ENCODE assay signal across 8 mouse cellular contexts in genomic region chr7:128236856-128237592, GRCm38 (mm10). TPM values are rescaled to one million over a fixed set of nuclear protein-coding genes. Genes with fewer than 3 reads are reported as not detected.
A peak's percentile ranks its signal among the peaks of the same experiment; 100 is the strongest.
DNase-seq lines count a peak whose midpoint lies in the region; ATAC-seq and TF ChIP-seq lines count a peak whose summit lies in the region.

Armc5 (plus strand) TSS chr7:128237342.

- peak within 1 kb of the TSS; percentile 94 for H3K27ac ChIP-seq in CH12.LX (ENCODE audit: insufficient read depth, low read depth)
- H3K27ac ChIP-seq in forebrain, embryonic 11.5 days (ENCODE audit: low read depth, low read length) = peak within 1 kb of the TSS; percentile 94
- peak within 1 kb of the TSS; percentile 99 for H3K27ac ChIP-seq in heart, embryonic 15.5 days
- peak within 1 kb of the TSS; percentile 95 for H3K27ac ChIP-seq in liver, embryonic 14.5 days
- peak within 1 kb of the TSS; percentile 99 for H3K27ac ChIP-seq in stomach, embryonic 16.5 days (ENCODE audit: low read length)

- H3K36me3 ChIP-seq in CH12.LX (replicated peaks in 1 of 2; ENCODE audit: control insufficient read depth in 1 of 2, insufficient read depth in 1 of 2, low read length in 1 of 2) = peaks cover 23 to 38% of the 10 kb centered on the region in 2 experiments
- no peaks in the 10 kb centered on the region; the same call in 1 of the 2 replicates for H3K36me3 ChIP-seq in forebrain, embryonic 11.5 days (ENCODE audit: control insufficient read depth, insufficient read depth, low read length)
- peaks cover 14% of the 10 kb centered on the region for H3K36me3 ChIP-seq in heart, embryonic 15.5 days
- peaks cover 5% of the 10 kb centered on the region for H3K36me3 ChIP-seq in liver, embryonic 14.5 days (replicated peaks; ENCODE audit: control insufficient read depth, insufficient read depth, low read depth)
- 0 out of 2 replicates have a peak, but pooled peaks cover 11% of the 10 kb centered on the region for H3K36me3 ChIP-seq in stomach, embryonic 16.5 days (ENCODE audit: control insufficient read depth, insufficient read depth, low read length)

- in situ Hi-C loops in CH12.LX (cut with MboI; ENCODE audit: low pct_ligation_motif_present, low pct_unique_long_range_greater_than_20kb, low sequenced_read_pairs) = no loop called here

- no peak for TF ChIP-seq POLR2A in CH12.LX (IDR thresholded peaks at IDR 0.05; ENCODE audit: low read depth, low read length)

- 27% methylated on average over 37 of the region's 37 CpGs for WGBS in forebrain, embryonic 11.5 days
- 23% methylated on average over 37 of the region's 37 CpGs for WGBS in heart, embryonic 15.5 days
- 23% methylated on average over 37 of the region's 37 CpGs for WGBS in liver, embryonic 14.5 days (ENCODE audit: insufficient replicate concordance)
- 21% methylated on average over 37 of the region's 37 CpGs for WGBS in stomach, embryonic 16.5 days

- no peaks in the 10 kb centered on the region for H3K79me2 ChIP-seq in CH12.LX (replicated peaks; ENCODE audit: control insufficient read depth, extremely low read depth, insufficient read depth, poor library complexity, severe bottlenecking)

- ATAC-seq in forebrain, embryonic 11.5 days (replicated peaks; ENCODE audit: low FRiP score) = peak; percentile 24; the same call in 1 of the 2 replicates
- peak; percentile 13; the same call in 1 of the 2 replicates for ATAC-seq in heart, embryonic 15.5 days (replicated peaks; ENCODE audit: insufficient number of reproducible peaks, insufficient read depth, low FRiP score, low read depth)
- ATAC-seq in liver, embryonic 14.5 days (ENCODE audit: insufficient read depth) = peak; percentile 22; the same call in 1 of the 2 replicates
- ATAC-seq in stomach, embryonic 16.5 days (ENCODE audit: insufficient read depth, low FRiP score) = peak; percentile 43; the same call in 1 of the 2 replicates

- TF ChIP-seq CTCF in CH12.LX (conservative IDR thresholded peaks at IDR 0.05 in 1 of 2, IDR thresholded peaks at IDR 0.05 in 1 of 2; ENCODE audit: low read depth in 2 of 2, low read length in 2 of 2) = peak; percentile 22 to 78; a peak in 2 of 4 replicates
- peak; percentile 94 for TF ChIP-seq CTCF in liver, embryonic 14.5 days (IDR thresholded peaks at IDR 0.05; ENCODE audit: low read depth)

- peak; percentile 60 for DNase-seq in CH12.LX (ENCODE audit: extremely low read depth)
- peak; percentile 63 for DNase-seq in c-Kit-positive CD71-positive TER-119-negative erythroid progenitor cells, embryonic 14.5 days (ENCODE audit: low read depth)
- DNase-seq in forebrain, embryonic 11.5 days (ENCODE audit: low spot score) = peak; percentile 93
- DNase-seq in kidney, postnatal 25 days = peak; percentile 88 to 90
- DNase-seq in liver, embryonic 14.5 days (ENCODE audit: low read depth in 3 of 3, low spot score in 3 of 3) = peak; percentile 47 to 64 (median 54)
- peak; percentile 91 for DNase-seq in neural tube, embryonic 10.5 days (ENCODE audit: extremely low spot score, low spot score)

- dilution Hi-C loops in CH12.LX (cut with MboI; ENCODE audit: extremely low pct_ligation_motif_present, extremely low pct_unique_long_range_greater_than_20kb, low sequenced_read_pairs) = no loop called here

- no peaks in the 10 kb centered on the region for H3K27me3 ChIP-seq in CH12.LX (replicated peaks)
- no peaks in the 10 kb centered on the region for H3K27me3 ChIP-seq in forebrain, embryonic 11.5 days (ENCODE audit: control insufficient read depth, insufficient read depth, low read length)
- no peaks in the 10 kb centered on the region for H3K27me3 ChIP-seq in heart, embryonic 15.5 days
- H3K27me3 ChIP-seq in liver, embryonic 14.5 days (ENCODE audit: control insufficient read depth, insufficient read depth, low read length) = no peaks in the 10 kb centered on the region
- no peaks in the 10 kb centered on the region for H3K27me3 ChIP-seq in stomach, embryonic 16.5 days (ENCODE audit: control insufficient read depth, insufficient read depth, low read length)

- H3K4me3 ChIP-seq in CH12.LX (replicated peaks in 1 of 3; ENCODE audit: low read depth in 2 of 3, low read length in 2 of 3, poor library complexity in 1 of 3) = peak within 1 kb of the TSS; percentile 82 to 85 (median 84)
- H3K4me3 ChIP-seq in forebrain, embryonic 11.5 days (ENCODE audit: low read depth, low read length) = peak within 1 kb of the TSS; percentile 69
- H3K4me3 ChIP-seq in heart, embryonic 15.5 days = peak within 1 kb of the TSS; percentile 85
- H3K4me3 ChIP-seq in liver, embryonic 14.5 days (ENCODE audit: insufficient read depth in 1 of 2, low read depth in 2 of 2, low read length in 2 of 2) = peak within 1 kb of the TSS; percentile 71 to 97
- peak within 1 kb of the TSS; percentile 72 for H3K4me3 ChIP-seq in stomach, embryonic 16.5 days (replicated peaks; ENCODE audit: low read length)

- no peak for TF ChIP-seq EP300 in CH12.LX (IDR thresholded peaks at IDR 0.05; ENCODE audit: low read length)
- no peak for TF ChIP-seq EP300 in liver, embryonic 14.5 days (IDR thresholded peaks at IDR 0.05; ENCODE audit: low read depth)

- TF ChIP-seq RAD21 in CH12.LX (IDR thresholded peaks at IDR 0.05; ENCODE audit: low read depth, low read length) = peak; percentile 44

- peaks cover 16 to 49% of the 10 kb centered on the region in 2 experiments for H3K4me1 ChIP-seq in CH12.LX (ENCODE audit: control insufficient read depth in 1 of 2, insufficient read depth in 2 of 2)
- H3K4me1 ChIP-seq in forebrain, embryonic 11.5 days (replicated peaks; ENCODE audit: control insufficient read depth, insufficient read depth, low read length) = no peaks in the 10 kb centered on the region; the same call in 1 of the 2 replicates
- peaks cover 20% of the 10 kb centered on the region for H3K4me1 ChIP-seq in heart, embryonic 15.5 days (replicated peaks)
- H3K4me1 ChIP-seq in liver, embryonic 14.5 days (replicated peaks; ENCODE audit: control insufficient read depth in 2 of 2, insufficient read depth in 2 of 2, low read length in 1 of 2) = peaks cover 9 to 10% of the 10 kb centered on the region in 2 experiments
- peaks cover 5% of the 10 kb centered on the region for H3K4me1 ChIP-seq in stomach, embryonic 16.5 days (ENCODE audit: control insufficient read depth, insufficient read depth, low read length)

- peak within 1 kb of the TSS; percentile 94 for H3K9ac ChIP-seq in CH12.LX (ENCODE audit: insufficient read depth, low read depth)
- H3K9ac ChIP-seq in forebrain, embryonic 11.5 days (ENCODE audit: low read length) = peak within 1 kb of the TSS; percentile 83
- H3K9ac ChIP-seq in heart, embryonic 15.5 days = peak within 1 kb of the TSS; percentile 89
- H3K9ac ChIP-seq in liver, embryonic 14.5 days (replicated peaks) = peak within 1 kb of the TSS; percentile 88
- H3K9ac ChIP-seq in stomach, embryonic 16.5 days (ENCODE audit: low read length) = peak within 1 kb of the TSS; percentile 91

- no peaks in the 10 kb centered on the region for H3K9me3 ChIP-seq in CH12.LX (replicated peaks; ENCODE audit: low read length)
- H3K9me3 ChIP-seq in forebrain, embryonic 11.5 days (ENCODE audit: control insufficient read depth, low read length) = no peaks in the 10 kb centered on the region
- no peaks in the 10 kb centered on the region for H3K9me3 ChIP-seq in heart, embryonic 15.5 days (replicated peaks)
- H3K9me3 ChIP-seq in liver, embryonic 14.5 days (ENCODE audit: control insufficient read depth, low read length) = no peaks in the 10 kb centered on the region
- no peaks in the 10 kb centered on the region for H3K9me3 ChIP-seq in stomach, embryonic 16.5 days (replicated peaks; ENCODE audit: control insufficient read depth, low read length)

- H3K4me2 ChIP-seq in CH12.LX (ENCODE audit: insufficient read depth, low read depth, poor library complexity, severe bottlenecking) = peak within 1 kb of the TSS; percentile 48
- H3K4me2 ChIP-seq in forebrain, embryonic 11.5 days (ENCODE audit: low read depth, low read length, severe bottlenecking) = peak within 1 kb of the TSS; percentile 81
- peak within 1 kb of the TSS; percentile 80 for H3K4me2 ChIP-seq in heart, embryonic 15.5 days
- peak within 1 kb of the TSS; percentile 74 for H3K4me2 ChIP-seq in liver, embryonic 14.5 days (ENCODE audit: low read depth)
- peak within 1 kb of the TSS; percentile 57 for H3K4me2 ChIP-seq in stomach, embryonic 16.5 days (ENCODE audit: low read depth, low read length)

TF ChIP-seq in CH12.LX, 34 proteins besides CTCF, POLR2A, EP300 and RAD21 (continues in another document):
- TF ChIP-seq SMC3 (IDR thresholded peaks at IDR 0.05; ENCODE audit: low read depth, low read length) = peak; percentile 43
- TF ChIP-seq MAZ (IDR thresholded peaks at IDR 0.05; ENCODE audit: low read depth, low read length) = peak; percentile 43; the same call in 1 of the 2 replicates
- TF ChIP-seq RCOR1 (conservative IDR thresholded peaks at IDR 0.05; ENCODE audit: low read depth, low read length) = 0 out of 2 replicates have a peak, but pooled peaks have one; percentile 57
- TF ChIP-seq USF1 (IDR thresholded peaks at IDR 0.05; ENCODE audit: low read depth, low read length) = no peak
- peak; percentile 81 for TF ChIP-seq ELF1 (IDR thresholded peaks at IDR 0.05; ENCODE audit: low read depth, low read length)
- TF ChIP-seq IRF4 (IDR thresholded peaks at IDR 0.05; ENCODE audit: low read depth, low read length) = peak; percentile 63; the same call in 1 of the 2 replicates
- 0 out of 2 replicates have a peak, but pooled peaks have one; percentile 52 for TF ChIP-seq KAT2A (IDR thresholded peaks at IDR 0.05; ENCODE audit: insufficient replicate concordance, low read length)
- 0 out of 2 replicates have a peak, but pooled peaks have one; percentile 11 for TF ChIP-seq MAX (IDR thresholded peaks at IDR 0.05; ENCODE audit: low read length)
- no peak for TF ChIP-seq HCFC1 (IDR thresholded peaks at IDR 0.05; ENCODE audit: low read depth, low read length)
- no peak for TF ChIP-seq ZC3H11A (IDR thresholded peaks at IDR 0.05; ENCODE audit: low read depth, low read length)
- no peak for TF ChIP-seq TBP (conservative IDR thresholded peaks at IDR 0.05; ENCODE audit: low read depth, low read length)
- TF ChIP-seq CHD2 (IDR thresholded peaks at IDR 0.05; ENCODE audit: low read length) = peak; percentile 79
- peak; percentile 47; the same call in 1 of the 2 replicates for TF ChIP-seq SIN3A (IDR thresholded peaks at IDR 0.05; ENCODE audit: low read length)
- TF ChIP-seq TCF12 (IDR thresholded peaks at IDR 0.05; ENCODE audit: low read depth, low read length) = no peak; the same call in 1 of the 2 replicates

RNA-seq across cellular contexts. Expression of gene Armc5, which starts in this region (rescaled TPM):
- 10.7 and 11.6 TPM in 2 replicates for total RNA-seq in CH12.LX (2012; rRNA removed)
- 5.0 and 6.0 TPM in 2 replicates for total RNA-seq in CH12.LX (2014; rRNA removed)
- 12.2 and 14.4 TPM in 2 replicates for polyA plus RNA-seq in CH12.LX (2012; ENCODE audit: insufficient read length, low read depth)
- 11.8 and 13.3 TPM in 2 replicates for polyA plus RNA-seq in forebrain, embryonic 11.5 days (2014; fragmentation: Nextera tagmentation; extraction: Ambion mirVana)
- 11.5 and 14.9 TPM in 2 replicates for polyA plus RNA-seq in heart, embryonic 15.5 days (2015; fragmentation: Nextera tagmentation; extraction: Ambion mirVana)
- 5.2 and 6.1 TPM in 2 replicates for polyA plus RNA-seq in liver, embryonic 14.5 days (2012; rRNA removed)
- 4.6 and 4.9 TPM in 2 replicates for polyA plus RNA-seq in liver, embryonic 14.5 days (2014; fragmentation: Nextera tagmentation; extraction: Ambion mirVana)
- 14.0 and 14.5 TPM in 2 replicates for polyA plus RNA-seq in stomach, embryonic 16.5 days (2015; fragmentation: Nextera tagmentation; extraction: Ambion mirVana)

Comparison
In these comparisons a context has a peak if more than half of its experiments do, and no peak if none do; other contexts are left out.
1. Peak in every context shown above with its lines: DNase-seq, ATAC-seq, H3K4me3 ChIP-seq and H3K27ac ChIP-seq.